Mouse (Mus musculus) MEL (cell line): ENCODE measurements at regions not wholly inside any gene's neighbourhood (a gene's known extent, or its start where the extent isn't known, plus 50 kb on each side); places are given as distances from the start of the nearest gene placed in this dataset.

Experiments
- CTCF ChIP-seq, 3 experiments: IDR thresholded peaks in 2 of 3; conservative IDR thresholded peaks in 1 of 3; 2 replicates each; pipeline ENCODE4 v1.5.1; 2011 to 2012; ENCODE audit warnings: low read length in 3 of 3, low read depth in 2 of 3, mild to moderate bottlenecking in 2 of 3, improper control_type of control experiment in 1 of 3, inconsistent platforms in 1 of 3, mixed read lengths in 1 of 3, moderate library complexity in 1 of 3; ENCODE audit not compliant: control insufficient read depth in 1 of 3, insufficient read depth in 1 of 3, poor library complexity in 1 of 3, severe bottlenecking in 1 of 3
- ELF1 ChIP-seq: IDR thresholded peaks from 2 replicates; pipeline ENCODE4 v1.6.1; 2014; ENCODE audit warnings: low read depth, mild to moderate bottlenecking, inconsistent platforms, low read length, improper control_type of control experiment, moderate library complexity
- EP300 ChIP-seq, 2 experiments: IDR thresholded peaks; 2 replicates each; pipeline ENCODE4 v1.6.1; 2011; ENCODE audit warnings: improper control_type of control experiment in 2 of 2, low read length in 2 of 2, low read depth in 1 of 2, mild to moderate bottlenecking in 1 of 2
- HCFC1 ChIP-seq: IDR thresholded peaks from 2 replicates; pipeline ENCODE4 v1.6.1; 2012; ENCODE audit warnings: low read depth, mild to moderate bottlenecking, inconsistent platforms, low read length, improper control_type of control experiment, moderate library complexity
- MAFK ChIP-seq: IDR thresholded peaks from 2 replicates; pipeline ENCODE4 v1.6.1; 2011; ENCODE audit warnings: low read depth, mild to moderate bottlenecking, low read length, improper control_type of control experiment, borderline replicate concordance
- MYC ChIP-seq: IDR thresholded peaks from 2 replicates; pipeline ENCODE4 v1.6.1; 2011; ENCODE audit warnings: low read depth, mild to moderate bottlenecking, low read length, improper control_type of control experiment, moderate library complexity
- NELFE ChIP-seq: IDR thresholded peaks from 2 replicates; pipeline ENCODE4 v1.6.1; 2011; ENCODE audit warnings: low read depth, low read length, improper control_type of control experiment
- POLR2A ChIP-seq, 2 experiments: IDR thresholded peaks; 2 replicates each; pipeline ENCODE4 v1.6.1; 2011 to 2012; ENCODE audit warnings: low read length in 2 of 2, mild to moderate bottlenecking in 2 of 2, control low read depth in 1 of 2, improper control_type of control experiment in 1 of 2, low read depth in 1 of 2, moderate library complexity in 1 of 2; ENCODE audit not compliant: control insufficient read depth in 1 of 2, insufficient read depth in 1 of 2, poor library complexity in 1 of 2
- POLR2AphosphoS5 ChIP-seq: IDR thresholded peaks from 2 replicates; pipeline ENCODE4 v1.6.1; 2012; ENCODE audit warnings: low read depth, borderline replicate concordance, mild to moderate bottlenecking, inconsistent platforms, low read length, moderate library complexity, mixed read lengths
- TCF12 ChIP-seq: IDR thresholded peaks from 2 replicates; pipeline ENCODE4 v1.6.1; 2014; ENCODE audit warnings: low read depth, mild to moderate bottlenecking, inconsistent platforms, low read length, improper control_type of control experiment, moderate library complexity
- USF2 ChIP-seq, 2 experiments: IDR thresholded peaks; 2 replicates each; pipeline ENCODE4 v1.6.1; 2011 to 2012; ENCODE audit warnings: improper control_type of control experiment in 2 of 2, low read length in 2 of 2, borderline replicate concordance in 1 of 2, inconsistent platforms in 1 of 2, low read depth in 1 of 2, mild to moderate bottlenecking in 1 of 2; ENCODE audit not compliant: insufficient read depth in 1 of 2
- ZKSCAN1 ChIP-seq: IDR thresholded peaks from 2 replicates; pipeline ENCODE4 v1.6.1; 2012; ENCODE audit warnings: low read depth, mild to moderate bottlenecking, inconsistent platforms, low read length, improper control_type of control experiment, moderate library complexity
- ZMIZ1 ChIP-seq: IDR thresholded peaks from 2 replicates; pipeline ENCODE4 v1.6.1; 2012; ENCODE audit warnings: low read depth, mild to moderate bottlenecking, inconsistent platforms, low read length, improper control_type of control experiment, moderate library complexity

- TF ChIP-seq ELF1 (no peak), NELFE (no peak), POLR2AphosphoS5 (no peak), CTCF (IDR thresholded peaks at IDR 0.05 in 2 of 3, conservative IDR thresholded peaks at IDR 0.05 in 1 of 3; ENCODE audit: control insufficient read depth in 1 of 3, insufficient read depth in 1 of 3, low read depth in 2 of 3, low read length in 3 of 3, poor library complexity in 1 of 3, severe bottlenecking in 1 of 3) (peak; percentile 1 to 20 (median 13); a peak in 2 of 6 replicates), TCF12 (no peak), MAFK (no peak), ZMIZ1 (no peak), POLR2A (IDR thresholded peaks at IDR 0.05; ENCODE audit: control insufficient read depth in 1 of 2, insufficient read depth in 1 of 2, low read depth in 1 of 2, low read length in 2 of 2, poor library complexity in 1 of 2) (no peak), HCFC1 (no peak), EP300 (IDR thresholded peaks at IDR 0.05; ENCODE audit: low read depth in 1 of 2, low read length in 2 of 2) (no peak), USF2 (IDR thresholded peaks at IDR 0.05; ENCODE audit: borderline replicate concordance in 1 of 2, insufficient read depth in 1 of 2, low read depth in 1 of 2, low read length in 2 of 2) (no peak), ZKSCAN1 (no peak), MYC (no peak)
These were observed 655.8 kb downstream of the Adam6a start for GRCm38 (mm10) chr12:114199521-114199920.
